In genomic region chr8:121990506-121991255, GRCm38 (mm10) we compare ENCODE assay signal across 24 mouse cellular contexts. TPM values are rescaled to one million over a fixed set of nuclear protein-coding genes. Genes with fewer than 3 reads are reported as not detected.
DNase-seq lines count a peak whose midpoint lies in the region; ATAC-seq and TF ChIP-seq lines count a peak whose summit lies in the region.
"Had no signal": no experiment of that assay in that cellular context is flagged by ENCODE, and none has a peak within 500 bp of the region (broad histone marks: within the 10 kb centered on the region; RNA-seq: fewer than 3 reads in every experiment).

No protein-coding gene starts in this region.

- peaks cover 3% of the 10 kb centered on the region for H3K79me3 ChIP-seq in C2C12 (ENCODE audit: low read depth)

- H3K27me3 ChIP-seq in C2C12 (ENCODE audit: control insufficient read depth, insufficient read depth, insufficient read length) = no peaks in the 10 kb centered on the region
- H3K27me3 ChIP-seq: embryonic facial prominence, embryonic 12.5 days; forebrain, embryonic 15.5 days; hindbrain, embryonic 12.5 days; intestine, embryonic 15.5 days had no signal

- DNase-seq in heart, adult 11 months = peak; percentile 94
- no peak for DNase-seq in heart, adult 9 months (ENCODE audit: low spot score in 2 of 2)
- DNase-seq in 3134 (ENCODE audit: extremely low read depth, insufficient read length, low spot score) = peak; percentile 71
- DNase-seq in adrenal gland, postnatal 14 days = peak; percentile 54
- no peak for DNase-seq in cerebellum, adult 9-11 months
- DNase-seq: cerebellum, adult 9-10 months; kidney, adult 9 months; kidney, postnatal 25 days; lung, adult 2 months; lung, postnatal 4 days; retina, postnatal 1 day; thymus, postnatal 14 days had no signal

- peak overlapping the region; percentile 55 for H3ac ChIP-seq in C2C12 (ENCODE audit: control insufficient read depth, insufficient read length, low read depth)

- no peak overlapping the region for H3K4me3 ChIP-seq in C2C12 (ENCODE audit: insufficient read depth, poor library complexity, severe bottlenecking)
- H3K4me3 ChIP-seq: embryonic facial prominence, embryonic 12.5 days; forebrain, embryonic 15.5 days; hindbrain, embryonic 12.5 days; intestine, embryonic 15.5 days had no signal

- no peak for ATAC-seq in cerebellum, adult (ENCODE audit: insufficient number of reproducible peaks, low FRiP score, low TSS enrichment)
- ATAC-seq: CD4-positive, CD25-positive, alpha-beta regulatory T cell, adult 4 months; forebrain, embryonic 15.5 days; intestine, embryonic 15.5 days had no signal

- peaks cover 26% of the 10 kb centered on the region for H3K36me3 ChIP-seq in C2C12 (ENCODE audit: control insufficient read depth, insufficient read depth)

- no peak for TF ChIP-seq CTCF in C2C12 (IDR thresholded peaks at IDR 0.05; ENCODE audit: control insufficient read depth, insufficient read depth, insufficient read length)

- H3K79me2 ChIP-seq in C2C12 (ENCODE audit: control insufficient read depth, insufficient read depth) = peaks cover 16% of the 10 kb centered on the region

TF ChIP-seq in C2C12, 6 proteins besides CTCF, POLR2A, EP300 and RAD21:
- TF ChIP-seq MYOD1 (IDR thresholded peaks at IDR 0.05; ENCODE audit: control insufficient read depth, insufficient read length, low read depth) (peak; percentile 71), MAX (IDR thresholded peaks at IDR 0.05) (peak; percentile 80), USF1 (IDR thresholded peaks at IDR 0.05; ENCODE audit: low read depth) (no peak), FOSL1 (IDR thresholded peaks at IDR 0.05; ENCODE audit: insufficient read depth, low read length, poor library complexity, severe bottlenecking) (peak; percentile 94), CEBPB (IDR thresholded peaks at IDR 0.05; ENCODE audit: low read depth) (no peak), MYOG (IDR thresholded peaks at IDR 0.05; ENCODE audit: control insufficient read depth, extremely low read depth, insufficient read length) (no peak)

RNA-seq across cellular contexts. Expression of gene Banp, which starts 41.1 kb away (rescaled TPM):
- 25.9 TPM for polyA plus RNA-seq in C2C12 (2012; fragmentation: generic; extraction: Trizol)
- total RNA-seq in adrenal gland, postnatal 14 days (2021) = 30.4 and 31.2 TPM in 2 replicates

RNA-seq across cellular contexts. Expression of gene Car5a, which starts 46.0 kb away (rescaled TPM):
- polyA plus RNA-seq in C2C12 (2012; fragmentation: generic; extraction: Trizol) = not detected
- 0.30 and 6.4 TPM in 2 replicates for total RNA-seq in adrenal gland, postnatal 14 days (2021)
- total RNA-seq: heart, adult 18-20 months; layer of hippocampus, postnatal 14 days; midbrain, postnatal 0 days had no signal
- polyA plus RNA-seq: CD4-positive, CD25-positive, alpha-beta regulatory T cell, adult 4 months; embryonic facial prominence, embryonic 12.5 days; heart, embryonic 16.5 days; limb, embryonic 11.5 days had no signal

Comparison
In these comparisons a context has a peak if more than half of its experiments do, and no peak if none do; other contexts are left out.
1. DNase-seq: peak in heart, adult 11 months (single experiment), 3134 (single experiment) and adrenal gland, postnatal 14 days (single experiment); none in heart, adult 9 months (0 of 2) and cerebellum, adult 9-11 months (single experiment).